Mouse (Mus musculus) lung, adult 10 weeks (tissue): Measurements from ENCODE around the gene Tmem38b. TPM values are rescaled to one million over a fixed set of nuclear protein-coding genes. Genes with fewer than 3 reads are reported as not detected.

ENCODE experiments used
- polyA plus RNA-seq: library from polyadenylated mRNA; stranded (reverse); fragments of 350-450 nt; fragmentation: Illumina TruSeq; extraction: RNeasy Lipid Tissue Mini Kit (QIAGEN cat#74804); gene quantifications from one replicate; pipeline ENCODE4 v1.2.3, GENCODE M21; 2014; ENCODE audit warnings: low read depth, low replicate concordance; ENCODE audit not compliant: insufficient read depth

Tmem38b gene
- 20.4 TPM for polyA plus RNA-seq

DNA sequence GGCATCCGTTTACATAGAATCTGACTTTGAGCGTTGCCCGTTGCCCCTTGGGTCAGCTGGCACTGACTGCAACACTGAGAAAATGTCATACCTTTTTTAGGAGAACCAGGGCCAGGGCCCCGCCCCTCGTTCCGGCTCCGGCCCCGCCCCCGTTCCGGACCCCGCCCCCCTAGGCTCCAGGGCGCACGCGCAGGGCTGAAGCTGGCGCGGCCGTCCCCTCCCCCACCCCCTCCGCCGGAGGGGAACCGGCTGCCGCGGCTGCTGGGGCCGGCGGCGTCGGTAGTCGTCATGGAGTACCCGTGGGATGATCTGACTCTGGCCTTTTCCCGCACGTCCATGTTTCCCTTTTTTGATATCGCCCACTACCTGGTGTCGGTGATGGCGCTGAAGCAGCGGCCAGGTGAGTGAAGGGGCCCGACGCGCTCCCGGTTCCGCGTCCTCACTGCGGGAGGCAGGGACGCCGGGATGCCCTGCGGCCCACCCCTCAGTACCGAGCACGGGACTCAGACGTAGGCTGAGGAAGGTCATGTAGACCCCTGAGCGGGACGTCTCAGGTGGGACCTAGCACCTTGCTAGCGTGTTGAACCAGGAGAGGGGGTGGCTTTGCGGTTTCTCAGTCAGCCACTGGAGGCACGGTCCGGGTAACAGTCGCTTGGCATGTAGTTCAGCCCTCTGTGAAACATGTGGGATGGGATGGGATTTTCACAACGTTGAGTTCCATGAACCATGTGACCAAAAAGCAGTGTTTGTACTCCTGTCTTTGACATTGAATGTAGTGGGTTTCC, at the start of gene Tmem38b:
Gene Tmem38b, plus strand, starts transcription at position 225 of the 785 bp plus-strand sequence.

Other genes starting within 250 kb of the Tmem38b start
- gene Fsd1l, start 194.6 kb upstream of the Tmem38b start, polyA plus RNA-seq: 2.3 TPM
- 4.9 TPM for gene Fktn, start 112.0 kb upstream of the Tmem38b start, polyA plus RNA-seq
- 0.10 TPM for gene Tal2, start 46.3 kb upstream of the Tmem38b start, polyA plus RNA-seq